Mouse (Mus musculus): ENCODE data around the gene Disp1. TPM values are rescaled to one million over a fixed set of nuclear protein-coding genes. Genes with fewer than 3 reads are reported as not detected.
A peak's percentile ranks its signal among the peaks of the same experiment; 100 is the strongest.

Gene Disp1
- polyA plus RNA-seq, 1 experiment from 2014 or later: 3.5 TPM

- TF ChIP-seq EP300 (IDR thresholded peaks at IDR 0.05): no peak
- TF ChIP-seq CTCF (IDR thresholded peaks at IDR 0.05): no peak
- H3K36me3 ChIP-seq (ENCODE audit: insufficient read depth, low read length): no peaks in the 10 kb centered on the region
- H3K27ac ChIP-seq (ENCODE audit: low read length): no peak overlapping the region
- no peaks in the 10 kb centered on the region for H3K9me3 ChIP-seq (ENCODE audit: low read length)
- DNase-seq (ENCODE audit: low spot score) (no peak), ATAC-seq (no peak)
- H3K4me3 ChIP-seq (ENCODE audit: low read depth, low read length): no peak overlapping the region
- no peak overlapping the region for H3K4me2 ChIP-seq (replicated peaks; ENCODE audit: low read depth, low read length)
- 91% methylated on average over 4 of the region's 4 CpGs for WGBS
- no peaks in the 10 kb centered on the region for H3K4me1 ChIP-seq (ENCODE audit: insufficient read depth, low read depth, low read length)
- H3K9ac ChIP-seq (replicated peaks; ENCODE audit: low read depth): no peak overlapping the region
- H3K27me3 ChIP-seq (replicated peaks; ENCODE audit: insufficient read depth, low read length): no peaks in the 10 kb centered on the region
These were observed 68.0 kb downstream of the Disp1 start for GRCm38 (mm10) chr1:183153354-183153753.

DNA sequence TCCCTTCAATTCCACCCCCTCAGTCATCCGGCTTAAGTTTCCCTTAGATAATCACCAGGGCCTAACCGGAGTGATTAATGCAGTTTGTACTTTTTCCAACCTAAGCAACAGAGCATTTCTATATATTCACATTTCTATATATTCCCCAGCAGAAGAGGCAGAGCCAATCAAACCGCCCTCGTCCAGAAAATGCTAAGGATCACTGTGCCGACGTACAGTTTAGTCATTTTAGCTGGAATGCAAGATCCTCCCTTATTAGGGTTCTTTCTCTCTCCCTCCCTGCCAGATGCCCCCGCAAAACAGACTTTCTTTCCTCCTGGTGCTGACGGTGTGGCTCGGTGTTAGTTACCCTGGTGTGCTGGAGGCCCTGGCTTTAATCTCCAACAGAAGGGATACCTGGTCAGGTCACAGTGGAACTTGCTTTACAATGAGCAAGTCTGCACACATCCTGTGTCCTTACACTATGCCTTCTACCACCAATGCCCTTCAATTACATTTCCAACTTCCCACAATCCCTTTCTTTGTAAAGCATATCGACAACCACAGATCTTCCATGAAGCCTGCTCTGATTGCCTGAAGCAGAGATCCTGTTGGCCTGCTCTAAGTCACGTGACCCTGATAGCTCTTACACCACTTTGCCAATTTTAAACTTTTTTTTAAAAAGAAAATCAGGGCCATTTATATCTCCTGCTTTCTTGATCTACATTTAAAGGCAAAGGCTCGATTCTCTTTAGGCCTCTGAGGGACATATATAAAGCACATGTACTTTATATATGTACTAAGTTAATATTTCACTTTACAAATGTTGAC is 69.6 kb downstream of the Disp1 start:
- H3K4me3 ChIP-seq (ENCODE audit: low read depth, low read length): no peak overlapping the region
- no peak for ATAC-seq
- 82% methylated on average over 12 of the region's 12 CpGs for WGBS
- H3K27me3 ChIP-seq (replicated peaks; ENCODE audit: insufficient read depth, low read length): no peaks in the 10 kb centered on the region
- H3K36me3 ChIP-seq (ENCODE audit: insufficient read depth, low read length): no peaks in the 10 kb centered on the region
- H3K9ac ChIP-seq (replicated peaks; ENCODE audit: low read depth): no peak overlapping the region
- H3K27ac ChIP-seq (ENCODE audit: low read length): no peak overlapping the region
- TF ChIP-seq EP300 (IDR thresholded peaks at IDR 0.05): no peak
- TF ChIP-seq CTCF (IDR thresholded peaks at IDR 0.05): no peak
- no peaks in the 10 kb centered on the region for H3K9me3 ChIP-seq (ENCODE audit: low read length)
- DNase-seq (ENCODE audit: low spot score): no peak
- H3K4me2 ChIP-seq (replicated peaks; ENCODE audit: low read depth, low read length): no peak overlapping the region
- H3K4me1 ChIP-seq (ENCODE audit: insufficient read depth, low read depth, low read length): no peaks in the 10 kb centered on the region

DNA sequence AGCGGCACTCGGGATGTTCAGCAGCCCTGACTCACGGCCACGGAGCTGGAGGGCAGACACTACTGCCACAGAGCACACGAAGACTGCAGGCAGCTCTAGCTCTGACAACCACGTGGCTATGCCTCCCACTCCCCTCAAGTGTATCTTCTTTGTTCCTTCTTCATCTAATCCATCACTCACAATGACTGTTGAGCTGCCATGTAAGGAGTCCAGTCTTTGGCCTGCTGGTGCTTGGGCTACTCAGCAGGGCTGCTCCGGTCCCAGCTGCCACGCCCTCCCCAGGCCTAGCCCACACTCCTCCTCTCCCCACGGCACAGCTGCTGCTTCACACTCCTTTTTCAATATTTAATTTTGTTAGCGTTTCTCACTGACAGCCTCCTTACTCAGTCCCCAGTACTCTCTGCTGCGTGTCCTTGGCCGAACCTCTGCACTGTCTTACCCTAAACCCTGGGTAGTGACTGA is 70.9 kb downstream of the Disp1 start:
- Histone ChIP-seq H3K4me1 (ENCODE audit: insufficient read depth, low read depth, low read length) (no peaks in the 10 kb centered on the region), H3K27me3 (replicated peaks; ENCODE audit: insufficient read depth, low read length) (no peaks in the 10 kb centered on the region), H3K9me3 (ENCODE audit: low read length) (no peaks in the 10 kb centered on the region), H3K4me3 (ENCODE audit: low read depth, low read length) (no peak overlapping the region), H3K27ac (ENCODE audit: low read length) (no peak overlapping the region), H3K9ac (replicated peaks; ENCODE audit: low read depth) (no peak overlapping the region), H3K36me3 (ENCODE audit: insufficient read depth, low read length) (no peaks in the 10 kb centered on the region), H3K4me2 (replicated peaks; ENCODE audit: low read depth, low read length) (no peak overlapping the region)
- ATAC-seq: no peak
- no peak for DNase-seq (ENCODE audit: low spot score)
- WGBS: 56% methylated on average over 12 of the region's 12 CpGs
- TF ChIP-seq CTCF (IDR thresholded peaks at IDR 0.05) (no peak), EP300 (IDR thresholded peaks at IDR 0.05) (no peak)

DNA sequence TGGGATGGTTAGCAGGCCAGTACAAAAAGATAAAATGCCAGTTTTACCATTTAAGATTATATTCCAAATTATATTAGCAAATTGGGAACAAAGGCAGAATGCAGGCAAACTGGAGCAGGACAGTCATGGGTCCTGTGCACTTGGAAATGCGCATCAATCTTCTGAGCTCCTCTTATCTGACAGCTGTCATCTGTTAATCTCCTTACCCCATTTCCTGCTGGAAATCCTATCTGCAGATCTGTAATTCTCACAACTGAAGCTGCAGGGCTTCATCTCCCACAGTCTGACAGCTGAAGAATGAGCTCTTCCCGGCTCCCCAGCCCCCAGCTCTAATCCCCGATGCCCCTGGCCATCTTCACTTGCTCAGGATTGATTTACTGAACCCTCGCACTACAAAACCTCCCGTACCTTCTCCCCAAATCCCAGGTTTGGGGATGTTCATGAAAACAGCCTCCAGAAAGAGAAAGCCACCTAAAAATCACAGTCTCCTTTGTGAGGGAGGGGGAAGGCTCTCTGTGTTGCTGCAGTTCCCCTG is 71.7 kb downstream of the Disp1 start:
- Histone ChIP-seq H3K9me3 (ENCODE audit: low read length) (no peaks in the 10 kb centered on the region), H3K4me2 (replicated peaks; ENCODE audit: low read depth, low read length) (no peak overlapping the region), H3K9ac (replicated peaks; ENCODE audit: low read depth) (no peak overlapping the region), H3K27ac (ENCODE audit: low read length) (no peak overlapping the region), H3K4me3 (ENCODE audit: low read depth, low read length) (no peak overlapping the region), H3K27me3 (replicated peaks; ENCODE audit: insufficient read depth, low read length) (no peaks in the 10 kb centered on the region), H3K4me1 (ENCODE audit: insufficient read depth, low read depth, low read length) (no peaks in the 10 kb centered on the region), H3K36me3 (ENCODE audit: insufficient read depth, low read length) (no peaks in the 10 kb centered on the region)
- ATAC-seq (no peak), DNase-seq (ENCODE audit: low spot score) (no peak)
- TF ChIP-seq CTCF (IDR thresholded peaks at IDR 0.05): no peak
- no peak for TF ChIP-seq EP300 (IDR thresholded peaks at IDR 0.05)
- 59% methylated on average over 5 of the region's 5 CpGs for WGBS

DNA sequence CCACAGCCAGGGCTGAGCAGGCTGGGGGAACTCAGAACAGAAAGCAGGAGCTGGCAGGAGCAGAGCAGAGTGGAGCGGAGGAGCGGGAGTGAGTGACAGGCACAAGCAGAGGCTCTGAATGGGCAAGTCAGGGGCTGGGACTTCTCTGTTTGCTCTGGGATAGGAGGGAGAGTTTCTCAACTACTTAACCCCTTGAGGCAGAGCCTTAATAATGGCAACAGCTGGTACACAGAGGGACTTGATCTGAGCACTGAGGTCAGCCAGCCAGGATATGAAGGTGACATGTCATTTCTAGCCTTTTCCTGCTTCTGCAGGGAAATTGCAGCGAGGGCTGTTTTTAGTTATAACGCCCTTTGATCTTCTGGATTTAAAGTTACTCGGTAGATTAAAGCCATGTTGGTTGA is 73.9 kb downstream of the Disp1 start:
- no peaks in the 10 kb centered on the region for H3K4me1 ChIP-seq (ENCODE audit: insufficient read depth, low read depth, low read length)
- no peak overlapping the region for H3K9ac ChIP-seq (replicated peaks; ENCODE audit: low read depth)
- ATAC-seq: peak; percentile 98
- H3K27me3 ChIP-seq (replicated peaks; ENCODE audit: insufficient read depth, low read length): no peaks in the 10 kb centered on the region
- no peak overlapping the region for H3K27ac ChIP-seq (ENCODE audit: low read length)
- 5% methylated on average over 5 of the region's 5 CpGs for WGBS
- no peaks in the 10 kb centered on the region for H3K36me3 ChIP-seq (ENCODE audit: insufficient read depth, low read length)
- TF ChIP-seq CTCF (IDR thresholded peaks at IDR 0.05): no peak
- TF ChIP-seq EP300 (IDR thresholded peaks at IDR 0.05): no peak
- no peaks in the 10 kb centered on the region for H3K9me3 ChIP-seq (ENCODE audit: low read length)
- H3K4me3 ChIP-seq (ENCODE audit: low read depth, low read length): no peak overlapping the region
- peak; percentile 96 for DNase-seq (ENCODE audit: low spot score)
- H3K4me2 ChIP-seq (replicated peaks; ENCODE audit: low read depth, low read length): peak overlapping the region; percentile 32; the same call in 1 of the 2 replicates

- no peak overlapping the region for H3K4me3 ChIP-seq (ENCODE audit: low read depth, low read length)
- H3K36me3 ChIP-seq (ENCODE audit: insufficient read depth, low read length): no peaks in the 10 kb centered on the region
- no peaks in the 10 kb centered on the region for H3K4me1 ChIP-seq (ENCODE audit: insufficient read depth, low read depth, low read length)
- no peaks in the 10 kb centered on the region for H3K9me3 ChIP-seq (ENCODE audit: low read length)
- WGBS: 25% methylated on average over 9 of the region's 9 CpGs
- H3K9ac ChIP-seq (replicated peaks; ENCODE audit: low read depth): no peak overlapping the region
- H3K4me2 ChIP-seq (replicated peaks; ENCODE audit: low read depth, low read length): peak overlapping the region; percentile 23
- H3K27ac ChIP-seq (ENCODE audit: low read length): no peak overlapping the region
- TF ChIP-seq EP300 (IDR thresholded peaks at IDR 0.05): no peak
- TF ChIP-seq CTCF (IDR thresholded peaks at IDR 0.05): no peak
- ATAC-seq (no peak), DNase-seq (ENCODE audit: low spot score) (no peak)
- no peaks in the 10 kb centered on the region for H3K27me3 ChIP-seq (replicated peaks; ENCODE audit: insufficient read depth, low read length)
These were observed 74.5 kb downstream of the Disp1 start for GRCm38 (mm10) chr1:183146795-183147194.

All from lung, postnatal 0 days (tissue).